Mouse (Mus musculus) heart, postnatal 10 days (tissue): ENCODE measurements around the gene Fam47c. TPM values are rescaled to one million over a fixed set of nuclear protein-coding genes. Genes with fewer than 3 reads are reported as not detected.

ENCODE experiments used
- DNase-seq, 2 experiments: peaks; one replicate each; pipeline ENCODE4 v3.0.0; 2021
- intact Hi-C: fragments of 180-260 bp; cut with DNase I; formaldehyde crosslinking; loops from one replicate; pipeline ENCODE4 v1.15.1; 2025
- total RNA-seq, 2 experiments: library from RNA; stranded (reverse); gene quantifications; 2 replicates each; pipeline ENCODE4 v1.2.3; 2021

Gene Fam47c
- total RNA-seq: not detected

DNA sequence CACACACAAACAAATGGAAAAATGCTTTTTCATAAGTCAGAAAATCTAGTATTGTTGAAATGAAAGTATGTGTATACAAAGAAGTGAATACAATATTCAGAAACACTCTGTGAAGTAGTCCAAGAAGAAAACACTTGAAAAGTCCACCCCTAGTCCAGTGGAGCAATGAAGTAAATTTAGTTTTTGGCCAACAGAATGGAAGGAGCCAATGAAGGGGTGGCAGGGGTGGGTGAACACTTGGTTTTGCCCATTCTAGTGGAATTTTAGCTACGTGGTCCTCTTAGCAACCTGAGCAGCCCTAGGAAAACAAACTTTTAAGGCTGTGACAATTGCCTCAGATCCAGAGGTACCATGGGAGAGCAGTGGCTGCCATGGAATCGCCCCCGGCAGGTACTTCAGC is at the start of gene Fam47c:
Gene Fam47c (plus strand): TSS at position 301 of the 400 bp plus-strand sequence.
- DNase-seq: no peak
- intact Hi-C loops: no loop called here

DNA sequence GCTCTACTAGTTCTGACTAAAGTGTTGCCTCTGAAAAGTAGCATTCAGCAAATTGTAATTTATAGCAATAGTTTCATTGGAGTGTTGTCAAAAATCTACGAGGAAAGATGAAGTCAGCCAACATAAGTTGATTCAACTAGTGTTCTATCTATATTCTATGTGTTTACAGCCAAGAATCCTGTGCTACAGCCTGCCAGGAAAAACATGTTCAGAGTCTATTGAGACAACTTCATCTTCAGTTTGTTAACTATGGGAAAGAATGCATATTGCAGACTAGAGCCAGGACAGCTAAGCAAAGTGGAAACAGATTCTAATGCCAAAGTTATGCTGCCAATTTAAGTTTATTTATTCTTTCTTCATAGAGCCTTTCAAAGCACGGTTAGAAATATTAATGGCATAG is 31.8 kb downstream of the Fam47c start:
- no peak for DNase-seq

DNA sequence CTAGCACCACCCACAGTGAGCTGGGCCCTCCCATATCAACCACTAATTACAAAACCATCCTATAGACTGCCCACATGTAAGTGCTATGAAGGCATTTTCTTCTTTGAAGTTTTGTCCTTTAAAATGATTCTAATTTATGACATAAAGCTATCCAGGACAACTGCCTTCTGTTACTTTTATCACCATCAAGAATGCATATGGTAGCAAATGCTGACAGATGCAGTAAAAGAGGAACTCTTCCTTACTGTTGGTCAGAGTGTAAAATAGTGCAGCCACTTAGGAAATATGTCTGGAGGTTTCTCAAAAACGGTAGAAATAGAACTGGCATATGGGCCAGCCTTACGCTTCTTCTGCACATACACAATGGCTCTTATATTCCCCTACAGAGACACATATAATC is 39.5 kb downstream of the Fam47c start:
- intact Hi-C loops: no loop called here
- DNase-seq: no peak

More for the DNA sequence above, 31.8 kb downstream of the Fam47c start:
- intact Hi-C loops: no loop called here

Other genes starting within 250 kb of the Fam47c start
- 10 to 100 TPM in 1 of 2 experiments, 1 to 10 TPM in 1; 8.8 to 10.3 TPM for gene Prrg1, start 153.9 kb upstream of the Fam47c start, total RNA-seq